Mouse (Mus musculus) brain, embryonic 14.5 days (tissue): Measurements from ENCODE around the gene Vps18. TPM values are rescaled to one million over a fixed set of nuclear protein-coding genes. Genes with fewer than 3 reads are reported as not detected.
A peak's percentile ranks its signal among the peaks of the same experiment; 100 is the strongest.

ENCODE experiments used
- DNase-seq: peaks from one replicate; pipeline ENCODE4 v3.0.0-alpha.2; 2011; ENCODE audit warnings: low read depth
- CTCF ChIP-seq: fragments of 200-500 bp; IDR thresholded peaks from 2 replicates; pipeline ENCODE4 v1.5.1; 2012; ENCODE audit warnings: inconsistent platforms, mild to moderate bottlenecking, moderate library complexity, borderline replicate concordance; ENCODE audit not compliant: insufficient read depth, insufficient read length; ENCODE audit errors: extremely low read depth
- POLR2A ChIP-seq: fragments of 200-500 bp; IDR thresholded peaks from 2 replicates; pipeline ENCODE4 v1.6.1; 2012; ENCODE audit warnings: mild to moderate bottlenecking, inconsistent platforms, borderline replicate concordance; ENCODE audit not compliant: poor library complexity, insufficient read depth, insufficient read length, severe bottlenecking; ENCODE audit errors: extremely low read depth
- polyA plus RNA-seq: library from polyadenylated mRNA; depleted of rRNA; stranded (reverse); fragments of >200 nt; gene quantifications from 2 replicates; pipeline ENCODE4 v1.2.3, GENCODE M21; 2012

Vps18 gene
- polyA plus RNA-seq, 1 experiment = 28.6 TPM

- no peak for TF ChIP-seq CTCF
- no peak for DNase-seq
Observed at GRCm38 (mm10) chr2:119304391-119304790, 15.9 kb downstream of the Vps18 start.

- peak; percentile 44 for DNase-seq
- TF ChIP-seq CTCF = no peak
- no peak for TF ChIP-seq POLR2A
Observed at GRCm38 (mm10) chr2:119304798-119305208, 16.3 kb downstream of the Vps18 start.

- no peak for DNase-seq
- TF ChIP-seq CTCF (no peak), POLR2A (no peak)
Observed at GRCm38 (mm10) chr2:119311544-119311943, 23.0 kb downstream of the Vps18 start.

GRCm38 (mm10) chr2:119312380-119312958 lies 23.9 kb downstream of the Vps18 start:
- TF ChIP-seq CTCF (no peak), POLR2A (no peak)
- DNase-seq = no peak

GRCm38 (mm10) chr2:119313780-119314479 lies 25.4 kb downstream of the Vps18 start:
- no peak for TF ChIP-seq CTCF
- no peak for TF ChIP-seq POLR2A
- peak; percentile 80 for DNase-seq

- no peak for DNase-seq
- no peak for TF ChIP-seq CTCF
- no peak for TF ChIP-seq POLR2A
Observed at GRCm38 (mm10) chr2:119314742-119315310, 26.3 kb downstream of the Vps18 start.

- no peak for DNase-seq
- TF ChIP-seq CTCF = no peak
- no peak for TF ChIP-seq POLR2A
Observed at GRCm38 (mm10) chr2:119318043-119318710, 29.6 kb downstream of the Vps18 start.

- no peak for TF ChIP-seq POLR2A
- no peak for TF ChIP-seq CTCF
- no peak for DNase-seq
Observed at GRCm38 (mm10) chr2:119320571-119320970, 32.0 kb downstream of the Vps18 start.

- peak; percentile 60 for DNase-seq
- no peak for TF ChIP-seq CTCF
- no peak for TF ChIP-seq POLR2A
Observed at GRCm38 (mm10) chr2:119321771-119322586, 33.4 kb downstream of the Vps18 start.

- TF ChIP-seq POLR2A (no peak), CTCF (no peak)
- DNase-seq = peak; percentile 95
Observed at GRCm38 (mm10) chr2:119322587-119323300, 34.2 kb downstream of the Vps18 start.
